Mouse (Mus musculus) NIH3T3 (cell line): ENCODE data around the gene Ero1lb.

Experiments
- DNase-seq: peaks from one replicate; pipeline ENCODE4 v3.0.0-alpha.2; 2012; ENCODE audit warnings: low read depth

The Ero1lb gene

GRCm38 (mm10) chr13:12565621-12566390 lies at the start of gene Ero1lb:
Gene Ero1lb, plus strand, starts transcription at chr13:12565874.
- peak; percentile 96 for DNase-seq

DNA sequence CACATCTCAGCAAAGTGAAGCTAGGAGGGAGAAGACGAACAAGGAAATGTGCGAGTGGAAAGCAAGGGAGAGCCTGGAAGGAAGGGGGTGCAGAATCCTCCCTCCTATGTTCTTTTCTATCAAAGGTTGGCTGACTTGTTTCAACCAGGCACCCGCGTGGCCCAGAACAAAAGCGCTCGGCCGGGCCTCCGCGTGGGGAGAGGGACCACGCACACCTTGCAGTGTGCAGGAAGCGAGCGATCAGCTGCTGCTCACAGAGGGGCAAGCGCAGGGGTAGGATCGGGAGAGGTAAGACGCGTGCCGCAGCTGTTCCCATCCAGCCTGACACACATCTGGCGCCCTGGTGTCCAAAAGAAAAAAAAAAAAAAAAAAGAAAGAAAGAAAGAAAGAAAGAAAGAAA lies 46.3 kb upstream of the Ero1lb start:
- DNase-seq, result no peak

- DNase-seq, result peak; percentile 55
These were observed 45.6 kb upstream of the Ero1lb start, which contains the start of gene Edaradd for GRCm38 (mm10) chr13:12519955-12520584. Gene Edaradd, minus strand, starts transcription at chr13:12520438.

GRCm38 (mm10) chr13:12522346-12522745 lies 43.3 kb upstream of the Ero1lb start:
- no peak for DNase-seq

- DNase-seq, result no peak
These were observed 40.0 kb upstream of the Ero1lb start for GRCm38 (mm10) chr13:12525678-12526077.

DNA sequence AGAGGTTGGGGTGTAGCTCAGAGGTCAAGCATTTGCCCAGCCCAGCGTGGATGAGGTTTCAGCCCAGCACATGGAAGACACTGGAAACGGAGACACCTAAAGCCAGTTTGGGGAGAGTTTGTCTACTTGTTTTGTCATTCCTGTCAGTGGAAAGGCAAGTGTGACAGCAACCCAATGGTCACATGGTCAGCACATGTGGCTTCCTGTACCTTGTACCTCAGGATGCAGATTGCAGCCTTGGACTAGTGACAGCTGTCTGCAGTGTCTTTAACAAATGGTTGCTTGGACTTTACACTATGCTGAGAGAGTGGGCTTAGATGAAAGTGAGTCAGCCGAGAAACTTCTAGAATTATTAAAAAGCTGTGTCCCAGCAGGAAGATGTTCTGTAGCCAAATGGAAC lies 31.0 kb upstream of the Ero1lb start:
- DNase-seq, result no peak

DNA sequence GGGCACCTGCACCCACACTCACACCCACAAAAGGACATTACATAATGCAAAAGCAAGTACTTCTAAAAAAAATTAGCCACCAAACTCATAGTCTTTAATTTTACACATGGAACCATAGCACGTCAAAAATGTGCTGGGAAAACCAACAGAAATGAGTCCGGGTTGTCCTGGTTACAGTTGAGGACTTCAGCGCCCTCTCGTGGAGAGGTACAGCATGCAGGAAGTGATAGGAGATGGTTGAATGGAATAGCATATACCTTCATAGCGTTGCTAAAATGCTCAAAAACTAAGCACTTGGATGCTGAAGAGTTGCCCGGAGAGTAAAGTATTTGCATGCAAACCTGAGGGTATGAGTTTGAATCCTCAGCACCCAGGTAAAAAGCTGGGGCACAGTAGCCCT lies 27.7 kb upstream of the Ero1lb start:
- peak; percentile 12 for DNase-seq

DNA sequence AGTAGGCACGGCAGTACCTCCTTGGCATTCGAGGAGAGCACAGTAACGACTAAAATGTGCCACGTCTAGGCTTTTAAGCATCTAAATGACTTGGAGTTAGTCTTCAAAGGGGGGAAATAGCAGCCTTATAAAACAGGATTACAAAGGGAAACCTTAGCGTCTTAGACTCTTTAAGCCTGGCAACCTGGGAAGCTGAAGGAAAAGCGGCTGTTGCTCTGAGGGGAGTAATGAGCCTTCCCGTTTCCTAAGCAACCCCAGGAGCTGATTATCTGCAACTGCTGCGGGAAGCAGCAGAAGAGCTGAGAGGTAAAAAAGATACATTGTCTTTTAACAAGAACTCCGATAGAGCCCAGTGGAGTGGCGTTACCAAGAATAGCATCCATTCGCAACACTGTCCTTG lies 26.0 kb upstream of the Ero1lb start:
- no peak for DNase-seq

GRCm38 (mm10) chr13:12540119-12540518 lies 25.6 kb upstream of the Ero1lb start:
- no peak for DNase-seq

- peak; percentile 28 for DNase-seq
These were observed 23.4 kb upstream of the Ero1lb start for GRCm38 (mm10) chr13:12542006-12542981.

DNA sequence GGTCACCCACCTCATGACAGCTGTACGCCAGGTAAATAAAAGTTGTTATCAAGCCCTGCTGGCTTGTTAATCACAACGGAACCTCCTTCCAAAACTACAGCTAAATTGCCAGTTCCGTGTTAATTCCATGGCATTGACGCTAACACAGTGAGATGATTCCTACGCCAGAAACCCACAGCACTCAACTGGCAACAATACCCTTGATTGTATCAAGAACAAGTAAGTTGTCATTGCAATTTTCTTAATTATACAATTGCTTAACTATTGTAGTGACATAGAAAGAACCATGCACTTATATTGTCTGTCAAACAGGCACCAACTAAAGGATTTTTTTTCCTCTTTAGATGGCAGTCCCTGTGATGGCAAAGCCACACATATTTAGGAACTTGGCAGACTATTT lies 22.4 kb upstream of the Ero1lb start:
- DNase-seq, result no peak

DNA sequence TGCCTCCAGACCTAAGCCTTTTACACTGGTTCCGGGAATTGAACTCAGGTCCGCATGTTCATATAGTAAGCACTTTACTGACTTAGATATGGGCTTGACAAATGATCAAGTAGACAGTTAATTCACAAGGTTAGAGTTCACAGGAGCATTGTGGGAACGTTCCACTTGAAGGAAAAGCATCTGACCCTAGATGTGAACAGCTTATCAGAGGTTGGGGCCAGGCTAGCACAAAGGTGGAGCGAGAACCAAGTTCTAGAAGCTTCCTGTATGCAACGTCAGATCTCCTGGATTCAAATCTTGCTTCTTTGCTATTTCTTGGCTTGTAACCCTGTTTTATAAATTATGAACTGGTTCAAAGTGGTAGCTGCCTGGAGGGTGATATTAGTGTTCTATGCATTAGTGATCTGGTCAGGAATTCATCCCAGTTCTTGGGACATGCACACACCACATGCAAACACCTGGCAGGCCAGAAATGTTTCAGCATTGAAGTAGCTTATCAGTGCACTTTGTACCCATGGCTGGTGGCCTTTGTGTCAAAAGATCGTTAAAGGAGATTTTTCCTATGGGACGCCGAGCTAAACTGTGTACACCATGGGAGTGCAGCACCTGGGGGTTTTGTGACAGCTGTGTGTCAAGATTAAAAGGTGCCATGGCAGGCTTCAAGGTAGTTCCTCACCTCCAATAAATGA lies 21.6 kb upstream of the Ero1lb start:
- no peak for DNase-seq

DNA sequence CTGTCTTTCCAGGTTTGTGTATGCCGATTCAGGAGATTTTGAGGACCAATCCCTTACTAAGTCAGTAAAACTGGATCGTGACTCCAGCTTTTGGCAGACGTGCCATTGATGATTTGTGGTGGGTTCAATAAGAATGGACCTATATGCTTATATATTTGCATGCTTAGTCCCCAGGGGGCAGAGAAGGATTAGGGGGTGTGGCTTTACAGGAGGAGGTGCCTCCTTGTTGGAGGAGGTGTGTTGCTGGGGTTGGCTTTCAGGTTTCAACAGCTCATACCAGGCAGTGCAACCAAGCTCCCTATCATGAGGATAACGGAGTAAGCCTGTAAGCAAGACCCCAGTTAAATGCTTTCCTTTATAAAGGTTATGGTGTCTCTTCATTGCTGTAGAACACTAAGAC lies 11.5 kb upstream of the Ero1lb start:
- DNase-seq, result no peak

GRCm38 (mm10) chr13:12559044-12559443 lies 6.6 kb upstream of the Ero1lb start:
- no peak for DNase-seq

GRCm38 (mm10) chr13:12559462-12560120 lies 6.1 kb upstream of the Ero1lb start:
- DNase-seq, result no peak

DNA sequence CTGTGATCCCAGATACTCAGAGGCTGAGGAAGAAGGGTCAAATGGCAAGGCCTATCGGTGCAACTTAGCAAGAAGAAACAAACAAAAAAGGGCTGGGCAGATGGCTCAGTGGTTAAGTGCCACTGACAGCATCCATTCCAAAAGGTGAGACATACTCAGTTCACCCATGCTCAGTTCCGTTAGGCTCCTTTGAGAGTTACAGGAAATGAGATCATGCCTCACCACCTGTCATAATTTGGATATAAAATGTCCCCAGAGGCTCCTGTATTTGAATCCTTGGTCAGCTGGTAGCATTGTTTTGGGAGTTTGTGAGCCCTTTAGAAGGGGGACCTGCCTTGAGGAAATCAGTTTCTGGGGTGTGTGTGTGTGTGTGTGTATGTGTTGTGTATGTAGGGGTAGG lies 3.9 kb upstream of the Ero1lb start:
- DNase-seq, result no peak

DNA sequence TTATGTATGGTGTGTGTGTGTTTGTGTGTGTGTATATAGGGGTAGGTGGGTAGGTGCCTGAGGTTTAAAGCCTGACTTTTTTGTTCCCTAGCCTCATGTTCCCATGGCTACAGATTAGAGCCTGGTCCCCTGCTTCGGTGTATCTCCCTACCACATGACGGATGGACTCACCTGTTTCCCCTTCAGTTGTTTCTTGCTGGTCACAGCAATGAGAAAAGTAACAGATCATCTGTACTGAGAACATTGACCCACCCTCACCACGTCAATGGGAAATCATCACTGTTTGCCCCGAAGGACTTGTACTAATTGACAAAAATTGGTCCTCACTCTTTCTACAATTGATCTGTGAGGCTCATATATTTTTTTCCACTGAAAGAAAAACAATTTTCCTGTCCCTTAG lies 3.4 kb upstream of the Ero1lb start:
- no peak for DNase-seq

DNA sequence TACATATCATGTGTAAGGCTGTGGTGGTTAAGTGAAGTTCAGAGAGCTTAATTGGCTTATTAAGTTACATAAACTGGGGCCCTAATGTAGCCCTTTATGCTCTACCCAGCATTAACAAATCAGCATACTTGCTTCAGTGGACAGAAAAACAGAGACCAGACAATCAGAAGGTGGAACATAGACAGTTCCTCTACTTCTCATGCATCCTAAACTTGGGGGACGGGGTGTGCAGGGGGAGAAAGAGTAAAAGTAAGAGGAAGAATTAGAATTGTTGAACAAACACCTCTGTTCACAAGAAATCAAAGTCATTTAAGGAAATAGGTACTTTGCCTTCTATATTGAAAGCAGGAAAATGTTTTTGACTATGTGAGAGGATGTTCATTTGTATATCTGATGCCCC lies 2.3 kb downstream of the Ero1lb start:
- DNase-seq, result no peak

DNA sequence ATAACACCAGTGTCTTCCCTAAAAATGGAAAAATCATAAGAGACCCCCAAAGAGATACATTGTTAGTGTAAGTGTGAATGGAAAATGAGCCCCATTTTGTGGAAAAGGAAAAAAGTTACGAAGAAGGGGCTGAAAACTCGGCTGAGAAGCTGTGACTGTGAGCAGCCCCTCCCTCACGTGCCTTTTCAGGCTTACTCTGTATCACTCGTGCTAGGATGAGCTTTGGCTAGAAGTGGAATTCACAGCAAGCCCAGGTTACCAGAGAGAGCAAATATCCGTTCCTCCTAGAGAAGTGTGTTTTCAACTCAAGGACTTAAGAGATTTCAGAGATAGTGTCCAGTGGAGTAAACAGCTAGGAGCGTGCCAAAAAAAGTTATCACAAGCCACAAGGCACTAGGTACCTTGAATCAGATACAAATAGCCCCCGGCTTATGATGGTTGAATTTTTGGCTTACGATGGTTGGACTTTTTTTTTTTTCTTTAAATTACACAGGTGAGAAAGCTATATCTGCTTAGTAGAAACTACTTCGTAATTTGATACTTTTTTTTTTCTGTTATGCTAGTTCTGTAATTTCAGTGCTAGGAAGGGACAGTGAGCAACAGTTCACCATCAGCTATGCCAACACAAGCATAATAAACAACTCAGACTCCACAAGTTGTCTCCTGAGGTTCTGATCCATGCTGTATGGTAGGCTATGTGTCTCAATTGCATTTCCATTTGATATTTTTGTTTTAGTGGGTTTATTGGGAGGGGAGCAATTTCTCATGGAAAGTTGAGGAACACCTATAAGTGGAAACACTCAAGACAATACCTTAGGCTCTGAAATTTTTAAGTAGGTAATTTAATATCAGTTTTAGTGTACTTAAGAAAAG lies 3.2 kb downstream of the Ero1lb start:
- DNase-seq, result no peak

DNA sequence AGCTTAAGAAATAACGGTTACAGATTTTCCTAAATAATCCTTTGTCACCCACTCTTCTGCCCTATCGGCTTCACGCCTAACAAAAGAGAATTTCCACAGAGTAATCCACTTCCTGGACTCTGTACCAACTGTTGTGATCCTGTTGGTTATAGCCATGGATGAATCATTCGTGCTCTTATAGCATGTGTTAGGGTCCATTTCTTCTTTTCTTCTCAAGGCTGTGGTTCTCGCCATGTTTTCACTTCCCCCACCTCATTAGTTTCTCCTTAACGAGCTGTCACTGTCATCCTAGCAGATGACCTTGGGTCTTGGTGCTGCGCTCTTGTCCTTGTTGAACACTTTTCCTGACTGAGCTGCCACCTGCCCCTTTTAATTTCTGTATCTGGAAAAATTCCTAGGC lies 4.1 kb downstream of the Ero1lb start:
- DNase-seq, result no peak
